In the genomic region with DNA sequence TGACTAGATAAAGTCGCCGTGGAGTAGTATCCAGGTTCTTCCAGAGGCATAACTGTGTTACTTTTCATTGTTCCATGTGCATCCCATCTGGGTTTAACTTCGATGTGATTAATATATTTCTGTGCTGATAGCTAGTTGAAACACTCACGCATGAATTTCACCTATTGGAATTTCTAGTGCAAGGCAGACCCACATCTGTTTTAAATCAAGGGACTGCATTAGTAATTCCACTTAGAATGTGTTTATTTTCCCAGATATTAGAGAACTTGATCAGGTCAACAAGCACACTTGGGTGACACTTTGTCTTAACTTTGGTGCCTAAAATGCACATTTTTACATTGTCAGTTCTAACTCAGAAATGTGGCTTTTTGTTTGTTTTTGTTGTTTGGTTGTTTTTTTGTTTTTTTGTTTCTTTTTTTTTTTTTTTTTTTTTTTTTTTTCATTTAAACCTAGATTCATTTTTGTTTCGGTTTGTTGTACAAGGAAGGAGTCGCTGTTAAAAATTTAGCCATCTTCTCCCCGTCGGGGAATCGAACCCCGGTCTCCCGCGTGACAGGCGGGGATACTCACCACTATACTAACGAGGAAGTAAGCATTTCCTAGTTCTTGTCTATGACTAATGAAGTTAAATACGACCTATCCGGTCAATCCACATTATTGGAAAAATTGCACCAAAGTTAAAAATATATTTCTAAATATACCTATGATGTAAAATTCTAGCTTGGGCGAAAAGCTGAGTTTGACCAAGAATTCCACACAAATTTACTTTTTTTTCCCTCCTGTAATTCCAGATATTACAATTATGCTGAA, we compare ENCODE assay signal across 7 mouse cellular contexts. TPM values are rescaled to one million over a fixed set of nuclear protein-coding genes. Genes with fewer than 3 reads are reported as not detected.
A peak's percentile ranks its signal among the peaks of the same experiment; 100 is the strongest.
DNase-seq lines count a peak whose midpoint lies in the region; TF ChIP-seq lines count a peak whose summit lies in the region.

No protein-coding gene starts in this region.

- no peaks in the 10 kb centered on the region for H3K36me3 ChIP-seq in CH12.LX (replicated peaks in 1 of 2; ENCODE audit: control insufficient read depth in 1 of 2, insufficient read depth in 1 of 2, low read length in 1 of 2)

- TF ChIP-seq CTCF in CH12.LX (conservative IDR thresholded peaks at IDR 0.05 in 1 of 2, IDR thresholded peaks at IDR 0.05 in 1 of 2; ENCODE audit: low read depth in 2 of 2, low read length in 2 of 2), result no peak

- no peaks in the 10 kb centered on the region for H3K79me2 ChIP-seq in CH12.LX (replicated peaks; ENCODE audit: control insufficient read depth, extremely low read depth, insufficient read depth, poor library complexity, severe bottlenecking)

- H3K4me1 ChIP-seq in CH12.LX (ENCODE audit: control insufficient read depth in 1 of 2, insufficient read depth in 2 of 2), result peaks cover 0 to 15% of the 10 kb centered on the region in 2 experiments; a peak in 2 of 4 replicates

- H3K4me3 ChIP-seq in CH12.LX (replicated peaks in 1 of 3; ENCODE audit: low read depth in 2 of 3, low read length in 2 of 3, poor library complexity in 1 of 3), result peak overlapping the region in 2 of 3 experiments; percentile 51 to 54

- dilution Hi-C loops in CH12.LX (cut with MboI; ENCODE audit: extremely low pct_ligation_motif_present, extremely low pct_unique_long_range_greater_than_20kb, low sequenced_read_pairs), result no loop called here

- in situ Hi-C loops in CH12.LX (cut with MboI; ENCODE audit: low pct_ligation_motif_present, low pct_unique_long_range_greater_than_20kb, low sequenced_read_pairs), result loop anchor here (25.0 kb wide), 3 partner anchors 223 to 1577 kb away; a partner anchor contains a TSS

- H3K4me2 ChIP-seq in CH12.LX (ENCODE audit: insufficient read depth, low read depth, poor library complexity, severe bottlenecking), result peak overlapping the region; percentile 84

- no peak for TF ChIP-seq POLR2A in CH12.LX (IDR thresholded peaks at IDR 0.05; ENCODE audit: low read depth, low read length)

- TF ChIP-seq RAD21 in CH12.LX (IDR thresholded peaks at IDR 0.05; ENCODE audit: low read depth, low read length), result no peak

- no peak for TF ChIP-seq EP300 in CH12.LX (IDR thresholded peaks at IDR 0.05; ENCODE audit: low read length)

- peaks cover 3% of the 10 kb centered on the region for H3K9me3 ChIP-seq in CH12.LX (replicated peaks; ENCODE audit: low read length)

- peak; percentile 89 to 92 for DNase-seq in B cell, adult 2 months
- DNase-seq in CH12.LX (ENCODE audit: extremely low read depth), result peak; percentile 83
- peak; percentile 27 for DNase-seq in cerebellum, adult 9-11 months
- DNase-seq in heart, adult 18-20 months, result peak; percentile 62 to 88
- DNase-seq in kidney, postnatal 36 days, result peak; percentile 45 to 65
- peak; percentile 68 for DNase-seq in lung, postnatal 10 days
- DNase-seq in spleen, postnatal 10 days (ENCODE audit: low spot score in 2 of 2), result peak; percentile 59 to 84

- peak overlapping the region; percentile 63 for H3K9ac ChIP-seq in CH12.LX (ENCODE audit: insufficient read depth, low read depth)

- H3K27me3 ChIP-seq in CH12.LX (replicated peaks), result peaks cover 6% of the 10 kb centered on the region

- H3K27ac ChIP-seq in CH12.LX (ENCODE audit: insufficient read depth, low read depth), result no peak overlapping the region

TF ChIP-seq in CH12.LX, 34 proteins besides CTCF, POLR2A, EP300 and RAD21:
- TF ChIP-seq ZC3H11A (IDR thresholded peaks at IDR 0.05; ENCODE audit: low read depth, low read length), result no peak
- TF ChIP-seq ETS1 (conservative IDR thresholded peaks at IDR 0.05; ENCODE audit: low read depth, low read length), result no peak
- TF ChIP-seq MXI1 (IDR thresholded peaks at IDR 0.05; ENCODE audit: low read depth, low read length), result no peak
- peak; percentile 89; the same call in 1 of the 2 replicates for TF ChIP-seq E2F4 (IDR thresholded peaks at IDR 0.05; ENCODE audit: insufficient replicate concordance, low read depth, low read length)
- TF ChIP-seq CHD1 (IDR thresholded peaks at IDR 0.05; ENCODE audit: low read depth, low read length), result no peak
- no peak for TF ChIP-seq SMC3 (IDR thresholded peaks at IDR 0.05; ENCODE audit: low read depth, low read length)
- no peak for TF ChIP-seq IRF4 (IDR thresholded peaks at IDR 0.05; ENCODE audit: low read depth, low read length)
- TF ChIP-seq ZNF384 (IDR thresholded peaks at IDR 0.05; ENCODE audit: low read depth, low read length), result peak; percentile 98
- no peak for TF ChIP-seq MYC (IDR thresholded peaks at IDR 0.05; ENCODE audit: low read depth, low read length)
- TF ChIP-seq USF1 (IDR thresholded peaks at IDR 0.05; ENCODE audit: low read depth, low read length), result no peak
- no peak for TF ChIP-seq POLR2AphosphoS2 (IDR thresholded peaks at IDR 0.05; ENCODE audit: low read depth, low read length)
- TF ChIP-seq NRF1 (IDR thresholded peaks at IDR 0.05; ENCODE audit: low read depth, low read length), result peak; percentile 49; the same call in 1 of the 2 replicates
- no peak for TF ChIP-seq RCOR1 (conservative IDR thresholded peaks at IDR 0.05; ENCODE audit: low read depth, low read length)
- TF ChIP-seq BHLHE40 (IDR thresholded peaks at IDR 0.05; ENCODE audit: low read depth, low read length), result no peak
- TF ChIP-seq JUND (conservative IDR thresholded peaks at IDR 0.05; ENCODE audit: low read depth, low read length), result no peak; the same call in 1 of the 2 replicates
- TF ChIP-seq JUN (IDR thresholded peaks at IDR 0.05; ENCODE audit: insufficient read depth, low read depth, low read length), result no peak
- TF ChIP-seq ZKSCAN1 (IDR thresholded peaks at IDR 0.05; ENCODE audit: borderline replicate concordance, low read depth, low read length), result no peak
- TF ChIP-seq MAFK (IDR thresholded peaks at IDR 0.05; ENCODE audit: insufficient replicate concordance, low read length), result peak; percentile 96
- no peak for TF ChIP-seq PAX5 (IDR thresholded peaks at IDR 0.05; ENCODE audit: low read length)
- TF ChIP-seq MAX (IDR thresholded peaks at IDR 0.05; ENCODE audit: low read length), result no peak
- no peak for TF ChIP-seq UBTF (IDR thresholded peaks at IDR 0.05; ENCODE audit: low read depth, low read length)
- TF ChIP-seq TBP (conservative IDR thresholded peaks at IDR 0.05; ENCODE audit: low read depth, low read length), result peak; percentile 100
- TF ChIP-seq NELFE (IDR thresholded peaks at IDR 0.05; ENCODE audit: low read depth, low read length), result no peak
- TF ChIP-seq KAT2A (IDR thresholded peaks at IDR 0.05; ENCODE audit: insufficient replicate concordance, low read length), result no peak
- TF ChIP-seq MEF2A (IDR thresholded peaks at IDR 0.05; ENCODE audit: borderline replicate concordance, low read depth, low read length), result no peak
- TF ChIP-seq ZMIZ1 (IDR thresholded peaks at IDR 0.05; ENCODE audit: low read depth, low read length), result no peak
- TF ChIP-seq ELF1 (IDR thresholded peaks at IDR 0.05; ENCODE audit: low read depth, low read length), result peak; percentile 94
- no peak for TF ChIP-seq MAZ (IDR thresholded peaks at IDR 0.05; ENCODE audit: low read depth, low read length)
- no peak for TF ChIP-seq CHD2 (IDR thresholded peaks at IDR 0.05; ENCODE audit: low read length)
- TF ChIP-seq SIN3A (IDR thresholded peaks at IDR 0.05; ENCODE audit: low read length), result no peak
- TF ChIP-seq USF2 (conservative IDR thresholded peaks at IDR 0.05; ENCODE audit: low read depth, low read length), result no peak
- TF ChIP-seq TCF12 (IDR thresholded peaks at IDR 0.05; ENCODE audit: low read depth, low read length), result no peak
- no peak for TF ChIP-seq HCFC1 (IDR thresholded peaks at IDR 0.05; ENCODE audit: low read depth, low read length)

RNA-seq across cellular contexts. Expression of a gene that starts 9.7 kb away (rescaled TPM):
- total RNA-seq in CH12.LX (2012; rRNA removed), result 2.3 and 3.1 TPM in 2 replicates
- 2.0 and 3.3 TPM in 2 replicates for total RNA-seq in CH12.LX (2014; rRNA removed)
- 0.79 and 0.80 TPM in 2 replicates for polyA plus RNA-seq in CH12.LX (2012; ENCODE audit: insufficient read length, low read depth)
- total RNA-seq in heart, adult 18-20 months (2021), result 1 to 10 TPM in 1 of 2 experiments, under 1 TPM in 1; 0.67 to 1.3 TPM

RNA-seq across cellular contexts. Expression of a gene that starts 45.8 kb away (rescaled TPM):
- total RNA-seq in CH12.LX (2012; rRNA removed), result not detected in 2 replicates
- total RNA-seq in CH12.LX (2014; rRNA removed), result not detected in 2 replicates
- polyA plus RNA-seq in CH12.LX (2012; ENCODE audit: insufficient read length, low read depth), result not detected in 2 replicates
- total RNA-seq in heart, adult 18-20 months (2021), result not detected

Comparison
In these comparisons a context has a peak if more than half of its experiments do, and no peak if none do; other contexts are left out.
1. DNase-seq: peak in every context shown above with its lines; median percentile 90 in B cell, adult 2 months; 83 in CH12.LX; 75 in heart, adult 18-20 months; 72 in spleen, postnatal 10 days; 68 in lung, postnatal 10 days; 55 in kidney, postnatal 36 days; 27 in cerebellum, adult 9-11 months.